Mouse (Mus musculus) liver, adult 2 months (tissue): ENCODE results near the gene Ak9.

Source experiments
- CTCF ChIP-seq: fragments of 200-500 bp; IDR thresholded peaks from 2 replicates; pipeline ENCODE4 v1.5.1; 2011; ENCODE audit warnings: low read depth, low read length, control low read depth
- POLR2A ChIP-seq: fragments of 200-500 bp; IDR thresholded peaks from 2 replicates; pipeline ENCODE4 v1.6.1; 2011; ENCODE audit warnings: low read length, control low read depth; ENCODE audit not compliant: insufficient read depth; ENCODE audit errors: extremely low read depth

GRCm38 (mm10) chr10:41282086-41282485 is 21.7 kb upstream of the Ak9 start:
- TF ChIP-seq POLR2A (no peak), CTCF (no peak)
